Mouse (Mus musculus): Measurements from ENCODE around the gene Tcf25. TPM values are rescaled to one million over a fixed set of nuclear protein-coding genes. Genes with fewer than 3 reads are reported as not detected.

The Tcf25 gene
- total RNA-seq, 2 experiments from 2014 or later: 586 to 610 TPM

GRCm38 (mm10) chr8:123401936-123402335 lies 28.4 kb downstream of the Tcf25 start:
- intact Hi-C loops (cut with DNase I): no loop called here
- no peak for TF ChIP-seq CTCF (IDR thresholded peaks at IDR 0.05)
- no peak overlapping the region for H3K27ac ChIP-seq

GRCm38 (mm10) chr8:123402730-123403326 lies 29.3 kb downstream of the Tcf25 start:
- no peak overlapping the region for H3K4me3 ChIP-seq
- intact Hi-C loops (cut with DNase I): no loop called here
- DNase-seq (ENCODE audit: extremely low spot score in 1 of 2, low spot score in 2 of 2): no peak
- no peak overlapping the region for H3K27ac ChIP-seq
- TF ChIP-seq CTCF (IDR thresholded peaks at IDR 0.05): no peak

More at GRCm38 (mm10) chr8:123401936-123402335, 28.4 kb downstream of the Tcf25 start:
- no peak for DNase-seq (ENCODE audit: extremely low spot score in 1 of 2, low spot score in 2 of 2)
- H3K4me3 ChIP-seq: no peak overlapping the region

- TF ChIP-seq CTCF (IDR thresholded peaks at IDR 0.05): no peak
- no peak overlapping the region for H3K4me3 ChIP-seq
- no peak for DNase-seq (ENCODE audit: extremely low spot score in 1 of 2, low spot score in 2 of 2)
- no peak overlapping the region for H3K27ac ChIP-seq
- intact Hi-C loops (cut with DNase I): no loop called here
Measured at GRCm38 (mm10) chr8:123404521-123404920, 31.0 kb downstream of the Tcf25 start.

DNA sequence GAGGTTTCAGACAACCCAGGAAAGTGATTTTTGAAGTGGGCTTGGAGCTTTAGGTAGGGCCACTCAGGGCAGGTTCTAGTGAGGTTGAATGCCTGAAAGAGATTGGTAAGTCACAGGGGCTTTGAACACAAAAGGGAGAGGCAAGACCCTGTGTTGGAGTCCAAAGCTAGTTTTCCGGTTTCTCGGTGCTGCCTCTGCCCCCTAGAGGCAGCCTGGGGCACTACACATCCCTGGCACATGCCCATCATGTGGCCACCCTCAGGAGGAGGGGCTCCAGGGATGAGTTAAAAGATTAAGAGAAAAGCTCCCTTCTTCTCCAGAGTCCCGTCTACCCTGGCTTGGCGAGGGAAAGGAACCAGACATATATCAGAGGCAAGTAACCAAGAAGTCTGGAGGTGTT lies 33.2 kb downstream of the Tcf25 start, which contains the start of gene Mc1r:
Gene Mc1r (plus strand): TSS at position 322 of the 400 bp plus-strand sequence.
- Histone ChIP-seq H3K27ac (no peak within 1 kb of the TSS), H3K4me3 (no peak within 1 kb of the TSS)
- intact Hi-C loops (cut with DNase I): no loop called here
- TF ChIP-seq CTCF (IDR thresholded peaks at IDR 0.05): peak; percentile 95
- DNase-seq (ENCODE audit: extremely low spot score in 1 of 2, low spot score in 2 of 2): peak; percentile 70 to 77

DNA sequence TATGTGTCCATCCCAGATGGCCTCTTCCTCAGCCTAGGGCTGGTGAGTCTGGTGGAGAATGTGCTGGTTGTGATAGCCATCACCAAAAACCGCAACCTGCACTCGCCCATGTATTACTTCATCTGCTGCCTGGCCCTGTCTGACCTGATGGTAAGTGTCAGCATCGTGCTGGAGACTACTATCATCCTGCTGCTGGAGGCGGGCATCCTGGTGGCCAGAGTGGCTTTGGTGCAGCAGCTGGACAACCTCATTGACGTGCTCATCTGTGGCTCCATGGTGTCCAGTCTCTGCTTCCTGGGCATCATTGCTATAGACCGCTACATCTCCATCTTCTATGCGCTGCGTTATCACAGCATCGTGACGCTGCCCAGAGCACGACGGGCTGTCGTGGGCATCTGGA lies 34.1 kb downstream of the Tcf25 start:
- intact Hi-C loops (cut with DNase I): no loop called here
- H3K27ac ChIP-seq: no peak overlapping the region
- H3K4me3 ChIP-seq: no peak overlapping the region
- DNase-seq (ENCODE audit: extremely low spot score in 1 of 2, low spot score in 2 of 2): no peak
- no peak for TF ChIP-seq CTCF (IDR thresholded peaks at IDR 0.05)

DNA sequence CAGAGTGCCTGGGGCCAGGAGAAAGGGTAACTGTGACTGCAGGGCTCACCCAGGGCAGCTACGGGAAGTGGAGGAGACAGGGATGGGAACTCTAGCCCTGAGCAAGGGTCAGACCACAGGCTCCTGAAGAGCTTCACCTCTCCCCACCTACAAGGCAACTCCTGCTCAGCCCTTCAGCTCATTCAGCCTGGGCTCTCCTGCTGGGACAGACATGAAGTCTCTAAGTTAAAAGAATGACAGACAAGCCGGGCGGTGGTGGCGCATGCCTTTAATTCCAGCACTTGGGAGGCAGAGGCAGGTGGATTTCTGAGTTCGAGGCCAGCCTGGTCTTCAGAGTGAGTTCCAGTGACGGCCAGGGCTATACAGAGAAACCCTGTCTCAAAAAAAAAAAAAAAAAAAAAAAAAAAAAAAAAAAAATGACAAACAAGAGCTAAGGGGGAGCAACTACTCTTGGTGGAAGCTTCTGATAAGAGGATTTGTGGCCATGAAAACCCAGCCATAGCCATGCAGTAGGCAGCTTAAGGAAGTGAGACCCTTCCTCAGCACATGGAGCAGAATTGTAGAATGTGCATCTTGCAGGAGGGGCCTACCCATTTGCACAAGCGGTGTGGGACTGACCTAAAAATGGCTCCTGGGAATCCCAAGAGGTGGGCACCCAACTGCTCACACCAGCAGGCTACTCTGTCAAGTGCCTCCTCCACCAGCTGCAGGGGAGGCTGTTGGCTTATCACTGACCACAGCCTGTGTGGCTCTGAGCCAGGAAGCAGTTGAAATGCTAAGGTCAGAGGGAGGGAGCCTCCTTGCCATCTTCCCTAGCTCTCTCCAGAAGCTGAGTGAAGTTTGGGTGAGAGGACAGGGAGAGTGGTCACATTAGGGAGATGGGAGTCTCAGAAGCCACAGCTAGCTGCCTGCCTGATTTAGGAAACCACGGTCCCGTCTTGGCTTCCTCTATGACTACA lies 35.3 kb downstream of the Tcf25 start:
- no peak for TF ChIP-seq CTCF (IDR thresholded peaks at IDR 0.05)
- intact Hi-C loops (cut with DNase I): no loop called here
- no peak overlapping the region for H3K4me3 ChIP-seq
- no peak for DNase-seq (ENCODE audit: extremely low spot score in 1 of 2, low spot score in 2 of 2)
- no peak overlapping the region for H3K27ac ChIP-seq

DNA sequence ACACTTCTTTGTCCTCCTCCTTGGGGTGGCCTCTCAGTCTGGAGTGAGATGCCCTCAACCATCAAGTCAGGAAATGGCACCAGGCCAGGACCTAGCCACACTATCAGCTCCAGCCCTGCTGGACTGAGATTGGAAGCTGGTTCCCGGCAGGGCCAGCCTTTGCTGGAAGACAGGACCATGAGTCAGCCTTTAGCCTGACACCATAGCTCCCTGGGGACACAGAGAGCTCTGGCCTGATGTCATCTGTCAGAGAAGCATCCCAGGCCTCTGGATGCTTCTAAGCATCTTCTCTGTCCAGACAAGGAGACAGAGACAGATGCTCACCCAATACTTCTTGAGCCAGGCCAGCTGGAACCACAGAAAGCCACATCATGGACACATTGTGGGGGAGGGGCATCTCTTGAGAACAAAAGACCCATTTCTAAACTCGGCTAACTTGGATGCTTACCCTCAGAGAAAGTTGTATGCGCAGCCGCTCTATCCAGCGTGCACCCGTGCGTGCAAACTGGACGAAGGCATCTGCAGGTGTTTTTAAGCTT lies 36.6 kb downstream of the Tcf25 start:
- Histone ChIP-seq H3K27ac (peak overlapping the region; percentile 92; the same call in 1 of the 2 replicates), H3K4me3 (peak overlapping the region; percentile 91)
- intact Hi-C loops (cut with DNase I): no loop called here
- DNase-seq (ENCODE audit: extremely low spot score in 1 of 2, low spot score in 2 of 2): peak in 1 of 2 experiments; percentile 35
- no peak for TF ChIP-seq CTCF (IDR thresholded peaks at IDR 0.05)

GRCm38 (mm10) chr8:123410788-123411187 lies 37.2 kb downstream of the Tcf25 start:
- intact Hi-C loops (cut with DNase I): no loop called here
- no peak for DNase-seq (ENCODE audit: extremely low spot score in 1 of 2, low spot score in 2 of 2)

GRCm38 (mm10) chr8:123411246-123411645 lies 37.7 kb downstream of the Tcf25 start, which contains the start of gene Tubb3:
Tubb3 (plus strand) TSS chr8:123411424.
- no peak for TF ChIP-seq CTCF (IDR thresholded peaks at IDR 0.05)
- Histone ChIP-seq H3K4me3 (peak within 1 kb of the TSS; percentile 91), H3K27ac (peak within 1 kb of the TSS; percentile 92)
- intact Hi-C loops (cut with DNase I): no loop called here
- peak; percentile 89 to 93 for DNase-seq (ENCODE audit: extremely low spot score in 1 of 2, low spot score in 2 of 2)

More at GRCm38 (mm10) chr8:123410788-123411187, 37.2 kb downstream of the Tcf25 start:
- peak overlapping the region; percentile 91 for H3K4me3 ChIP-seq
- TF ChIP-seq CTCF (IDR thresholded peaks at IDR 0.05): no peak
- peak overlapping the region; percentile 92 for H3K27ac ChIP-seq

DNA sequence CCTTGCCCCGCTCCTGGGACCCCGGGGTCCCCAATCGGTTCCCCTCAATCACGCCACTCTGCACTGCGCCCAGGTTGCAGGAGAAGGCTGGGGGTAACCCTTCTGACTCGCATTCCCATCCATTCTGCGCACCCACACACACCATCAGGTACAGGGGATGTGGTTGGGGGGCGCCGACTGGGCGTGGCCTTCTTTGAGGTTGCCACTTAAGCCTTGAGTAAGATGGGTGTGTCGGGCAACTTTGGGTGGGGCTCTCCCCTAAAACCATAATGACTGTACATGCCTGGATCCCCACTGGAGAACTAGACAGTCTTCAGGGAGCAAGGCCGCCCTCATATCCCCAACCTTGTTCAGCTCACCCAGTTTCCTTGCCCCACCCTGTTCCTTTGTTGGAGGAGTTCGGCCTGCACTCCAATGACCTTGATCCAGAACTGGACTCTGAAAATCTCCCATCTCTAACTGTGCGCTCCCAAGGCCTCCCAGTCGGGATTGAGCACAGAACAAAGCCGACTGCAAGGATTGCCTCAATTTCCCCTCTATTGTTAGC lies 38.3 kb downstream of the Tcf25 start:
- peak overlapping the region; percentile 92 for H3K27ac ChIP-seq
- TF ChIP-seq CTCF (IDR thresholded peaks at IDR 0.05): no peak
- intact Hi-C loops (cut with DNase I): no loop called here
- H3K4me3 ChIP-seq: peak overlapping the region; percentile 91
- DNase-seq (ENCODE audit: extremely low spot score in 1 of 2, low spot score in 2 of 2): peak in 1 of 2 experiments; percentile 42

- peak; percentile 72 to 80 for DNase-seq (ENCODE audit: extremely low spot score in 1 of 2, low spot score in 2 of 2)
- no peak for TF ChIP-seq CTCF (IDR thresholded peaks at IDR 0.05)
- Histone ChIP-seq H3K4me3 (peak overlapping the region; percentile 91), H3K27ac (peak overlapping the region; percentile 92)
- intact Hi-C loops (cut with DNase I): no loop called here
Measured at GRCm38 (mm10) chr8:123412560-123413170, 39.1 kb downstream of the Tcf25 start.
